Mouse (Mus musculus) CD4-positive naive resting alpha-beta T cell, adult 57 days (primary cell): ENCODE results near the gene Dusp19. TPM values are rescaled to one million over a fixed set of nuclear protein-coding genes. Genes with fewer than 3 reads are reported as not detected.

ENCODE experiments used
- total RNA-seq: library from RNA; stranded (reverse); gene quantifications from one replicate; pipeline ENCODE4 v1.2.4, GENCODE M21; 2023

Gene Dusp19
- 6.4 TPM for total RNA-seq

DNA sequence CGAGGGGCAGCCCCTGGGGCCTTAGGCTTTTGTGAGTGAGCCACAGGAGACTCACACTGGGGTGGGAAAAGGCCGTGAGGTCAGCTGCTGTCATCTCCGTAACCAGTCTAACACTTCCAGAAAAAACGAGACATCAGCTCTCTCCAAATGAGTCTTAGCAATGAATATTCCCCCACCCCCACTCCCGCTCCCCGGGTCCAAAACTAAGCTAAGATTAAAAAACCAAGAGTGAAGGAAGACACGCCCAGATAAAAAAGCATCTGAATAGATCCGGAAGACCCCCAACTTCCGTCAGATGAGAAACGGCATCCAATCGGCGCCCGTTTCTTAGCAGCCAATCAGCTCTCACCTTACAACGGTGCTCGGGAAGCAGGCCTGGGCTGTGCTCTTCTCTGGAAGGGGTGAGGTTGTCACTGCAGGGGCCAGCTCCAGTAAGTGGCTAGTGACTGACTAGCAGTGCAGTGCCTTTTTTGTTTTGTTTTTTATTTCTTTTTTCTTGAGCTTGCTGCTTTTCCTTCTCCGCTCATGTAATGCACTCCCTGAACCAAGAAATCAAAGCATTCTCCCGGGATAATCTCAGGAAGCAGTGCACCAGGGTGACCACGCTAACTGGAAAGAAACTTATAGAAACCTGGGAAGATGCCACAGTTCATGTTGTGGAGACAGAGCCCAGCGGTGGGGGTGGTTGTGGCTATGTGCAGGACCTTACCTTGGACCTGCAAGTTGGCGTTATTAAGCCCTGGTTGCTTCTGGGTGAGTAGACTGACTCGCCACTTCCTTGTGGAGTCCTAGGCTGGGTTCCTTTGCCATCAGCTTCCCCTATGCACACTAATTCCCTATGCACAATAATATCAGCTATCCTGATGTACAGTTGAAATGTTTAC is at the start of gene Dusp19, which contains the start of gene Nup35:
TSS of gene Dusp19 (plus strand) at position 192 of the 884 bp plus-strand sequence.
TSS of gene Nup35 (plus strand) at position 383 of the 884 bp plus-strand sequence.

DNA sequence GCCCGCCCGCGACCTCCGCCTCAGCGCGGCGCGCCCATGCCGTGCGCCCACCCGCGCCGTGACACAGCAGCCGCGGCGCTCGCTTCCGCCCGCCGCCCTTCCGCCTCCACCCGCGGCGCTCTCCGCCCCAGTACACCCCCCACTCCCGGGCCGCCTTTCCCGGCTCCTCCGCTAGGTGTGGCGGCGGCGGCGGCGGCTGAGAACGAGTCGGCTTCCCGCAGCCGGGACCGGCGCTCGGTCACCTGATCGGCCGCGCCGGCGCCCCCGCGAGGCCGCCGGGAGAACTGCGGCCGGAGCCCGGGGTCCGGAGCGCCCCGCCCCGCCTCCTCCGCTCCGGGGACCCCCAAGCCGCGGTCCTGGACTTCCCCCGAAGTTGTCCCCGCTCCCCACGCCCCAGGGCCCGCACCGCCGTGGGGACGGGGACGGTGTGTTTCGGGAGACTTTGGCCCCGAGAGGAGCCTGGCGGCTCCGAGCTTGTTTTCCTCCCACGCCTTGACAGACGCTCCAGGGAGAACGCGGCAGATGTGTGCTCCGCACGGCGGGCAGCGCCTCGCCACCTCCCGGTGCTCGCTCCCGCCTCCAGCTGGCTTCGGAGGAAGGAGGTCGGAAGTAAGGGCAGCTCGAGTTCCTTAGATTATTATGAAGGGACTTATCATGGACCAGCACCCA is 35.7 kb upstream of the Dusp19 start, which contains the start of gene Nckap1:
TSS of gene Nckap1 (minus strand) at position 338 of the 669 bp plus-strand sequence.

Other genes starting within 250 kb of the Dusp19 start
- not detected for gene Frzb, start 169.4 kb upstream of the Dusp19 start, total RNA-seq
- gene Nckap1, start 35.7 kb upstream of the Dusp19 start, total RNA-seq: 3.0 TPM
- gene Nup35, start 191 bp downstream of the Dusp19 start, total RNA-seq: 23.4 TPM